Mouse (Mus musculus) limb, embryonic 15.5 days (tissue): ENCODE data around the gene Fgfr2. TPM values are rescaled to one million over a fixed set of nuclear protein-coding genes. Genes with fewer than 3 reads are reported as not detected.

ENCODE experiments used
- ATAC-seq: fragments of 200-750 bp; cut with Nextera tagmentation; 2 replicates; pipeline ENCODE4 v1.8.0; 2017; ENCODE audit warnings: low read depth, moderate TSS enrichment; ENCODE audit not compliant: insufficient number of reproducible peaks, low FRiP score, low TSS enrichment
- H3K27ac ChIP-seq: fragments of 300-500 bp; sonication (generic); 2 replicates; pipeline ENCODE4 v1.5.1; 2015; ENCODE audit warnings: moderate library complexity, mild to moderate bottlenecking, inconsistent platforms
- H3K27me3 ChIP-seq: fragments of 300-500 bp; sonication (generic); 2 replicates; pipeline ENCODE4 v1.6.1; 2015; ENCODE audit warnings: inconsistent platforms
- H3K36me3 ChIP-seq: fragments of 300-500 bp; sonication (generic); 2 replicates; pipeline ENCODE4 v1.6.1; 2015; ENCODE audit warnings: inconsistent platforms
- H3K4me1 ChIP-seq: fragments of 300-500 bp; sonication (generic); 2 replicates; pipeline ENCODE4 v1.6.1; 2015; ENCODE audit warnings: inconsistent platforms
- H3K4me2 ChIP-seq: fragments of 300-500 bp; sonication (generic); 2 replicates; pipeline ENCODE4 v1.6.1; 2015; ENCODE audit warnings: mild to moderate bottlenecking, inconsistent platforms
- H3K4me3 ChIP-seq: fragments of 300-500 bp; sonication (generic); 2 replicates; pipeline ENCODE4 v1.5.1; 2015; ENCODE audit warnings: mild to moderate bottlenecking, inconsistent platforms
- H3K9ac ChIP-seq: fragments of 300-500 bp; sonication (generic); 2 replicates; pipeline ENCODE4 v1.6.1; 2015; ENCODE audit warnings: inconsistent platforms
- H3K9me3 ChIP-seq: fragments of 300-500 bp; sonication (generic); 2 replicates; pipeline ENCODE4 v1.6.1; 2016; ENCODE audit warnings: inconsistent platforms
- WGBS: fragments of 180-500 bp; shearing (Covaris S2); methylation state at CpG from one replicate; pipeline ENCODE4 v1.1.7; 2015; 5-methylcytosine and 5-hydroxymethylcytosine counted together
- polyA plus RNA-seq: library from polyadenylated mRNA; unstranded; fragments of >200 nt; fragmentation: Nextera tagmentation; extraction: Ambion mirVana; gene quantifications from 2 replicates; pipeline ENCODE4 v1.2.1, GENCODE M21; 2015

Gene Fgfr2
- polyA plus RNA-seq, 1 experiment from 2014 or later = 101 TPM

DNA sequence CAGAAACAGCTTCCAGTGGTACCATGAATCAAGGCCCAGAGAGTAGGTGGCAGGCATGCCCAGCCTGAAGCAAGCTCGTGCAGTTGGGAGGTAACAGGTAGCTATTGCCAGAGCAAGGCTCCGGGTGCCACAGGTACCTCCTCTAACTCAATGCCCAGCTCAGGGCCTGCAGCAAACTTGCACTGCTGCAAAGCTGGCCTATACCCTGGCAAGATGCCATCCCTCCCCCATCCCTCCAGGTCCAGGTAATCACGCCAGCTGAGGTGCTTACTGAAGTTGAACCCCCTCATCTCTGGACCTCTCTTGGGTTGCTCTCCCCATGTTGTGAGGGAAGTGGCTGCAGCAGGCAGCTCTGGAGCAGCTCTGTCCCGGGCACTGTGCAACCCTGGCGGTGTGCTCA, 464.5 kb downstream of the Fgfr2 start:
- ATAC-seq = no peak
- peak overlapping the region; percentile 74; the same call in 1 of the 2 replicates for H3K27ac ChIP-seq
- 77% methylated on average over 5 of the region's 5 CpGs for WGBS
- H3K9me3 ChIP-seq = no peaks in the 10 kb centered on the region
- H3K4me3 ChIP-seq = no peak overlapping the region
- no peaks in the 10 kb centered on the region for H3K36me3 ChIP-seq
- H3K4me2 ChIP-seq = no peak overlapping the region
- no peaks in the 10 kb centered on the region for H3K27me3 ChIP-seq
- H3K9ac ChIP-seq = no peak overlapping the region
- peaks cover 47% of the 10 kb centered on the region for H3K4me1 ChIP-seq

DNA sequence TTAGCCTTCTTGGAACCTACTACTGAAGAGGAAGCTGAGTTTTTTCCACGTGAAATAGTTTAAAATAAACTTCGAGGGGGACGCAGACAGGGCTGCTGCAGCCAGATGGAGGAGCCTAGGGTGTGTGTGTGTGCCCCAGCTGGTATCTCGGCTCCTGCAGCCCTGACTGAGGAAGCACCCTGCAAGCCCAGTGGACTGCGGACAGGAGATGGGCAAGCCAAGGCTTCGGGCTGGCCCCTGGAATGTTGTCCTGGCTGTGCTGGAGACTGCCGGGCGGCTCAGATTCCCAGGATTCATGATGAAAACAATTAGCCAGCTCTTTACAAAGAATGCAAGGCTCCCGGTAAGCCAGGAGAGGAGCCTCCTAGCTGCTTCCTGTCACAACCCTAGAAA, 465.1 kb downstream of the Fgfr2 start:
- Histone ChIP-seq H3K9me3 (no peaks in the 10 kb centered on the region), H3K4me3 (no peak overlapping the region), H3K4me1 (peaks cover 47% of the 10 kb centered on the region), H3K4me2 (no peak overlapping the region), H3K9ac (no peak overlapping the region), H3K27me3 (no peaks in the 10 kb centered on the region), H3K27ac (peak overlapping the region; percentile 74), H3K36me3 (no peaks in the 10 kb centered on the region)
- 8% methylated on average over 9 of the region's 9 CpGs for WGBS
- ATAC-seq = no peak

GRCm38 (mm10) chr7:132657371-132658057, 465.6 kb downstream of the Fgfr2 start:
- Histone ChIP-seq H3K4me2 (no peak overlapping the region), H3K9me3 (no peaks in the 10 kb centered on the region), H3K9ac (no peak overlapping the region), H3K27me3 (no peaks in the 10 kb centered on the region), H3K4me1 (peaks cover 47% of the 10 kb centered on the region), H3K4me3 (no peak overlapping the region), H3K27ac (peak overlapping the region; percentile 74), H3K36me3 (no peaks in the 10 kb centered on the region)
- no peak for ATAC-seq
- WGBS = 41% methylated on average over 14 of the region's 14 CpGs

DNA sequence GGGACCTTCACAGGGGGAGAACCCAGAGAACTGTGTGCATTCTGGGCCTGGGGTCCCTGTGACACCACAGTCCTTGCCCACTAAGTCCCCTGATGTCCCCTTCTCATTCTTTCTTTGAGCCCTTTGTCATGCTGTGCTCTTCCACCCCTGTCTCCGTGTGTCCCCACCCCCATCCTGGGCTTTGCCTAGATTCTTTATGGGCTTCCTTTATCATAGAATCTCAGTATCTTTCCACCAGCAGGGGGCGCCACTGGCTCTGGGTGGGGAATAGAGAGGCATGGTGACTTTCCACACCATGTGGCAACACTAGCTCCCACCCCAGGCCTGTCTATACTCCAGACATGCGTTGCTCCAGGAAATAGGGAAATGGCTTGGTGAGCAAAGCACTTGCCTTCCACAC, 466.6 kb downstream of the Fgfr2 start:
- no peak for ATAC-seq
- Histone ChIP-seq H3K4me1 (peaks cover 47% of the 10 kb centered on the region), H3K4me3 (no peak overlapping the region), H3K9me3 (no peaks in the 10 kb centered on the region), H3K4me2 (peak overlapping the region; percentile 8; the same call in 1 of the 2 replicates), H3K9ac (no peak overlapping the region), H3K27ac (peak overlapping the region; percentile 71), H3K27me3 (no peaks in the 10 kb centered on the region), H3K36me3 (no peaks in the 10 kb centered on the region)
- WGBS = 1% methylated on average over 3 of the region's 3 CpGs

DNA sequence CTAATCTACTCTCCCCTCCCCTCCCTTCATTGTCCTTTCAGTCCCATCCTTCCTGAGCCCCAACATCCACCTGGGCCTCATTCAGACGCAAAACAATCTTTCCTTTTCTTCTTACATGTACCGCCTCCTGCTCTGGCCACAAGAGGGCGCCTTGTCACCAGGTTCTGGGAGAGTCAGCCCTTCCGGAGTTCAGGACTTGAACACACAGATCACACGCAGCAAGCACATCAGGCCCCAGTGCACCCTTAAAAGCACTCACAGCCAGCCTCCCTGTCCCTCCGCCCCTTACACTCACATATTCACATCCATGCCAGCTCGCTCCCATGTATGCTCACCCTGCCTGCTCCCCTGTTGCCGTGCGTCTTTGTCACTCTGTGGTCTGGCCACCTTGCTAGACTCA, 467.1 kb downstream of the Fgfr2 start:
- no peaks in the 10 kb centered on the region for H3K27me3 ChIP-seq
- H3K4me3 ChIP-seq = no peak overlapping the region
- no peaks in the 10 kb centered on the region for H3K36me3 ChIP-seq
- H3K9ac ChIP-seq = no peak overlapping the region
- peaks cover 47% of the 10 kb centered on the region for H3K4me1 ChIP-seq
- peak overlapping the region; percentile 71 for H3K27ac ChIP-seq
- 20% methylated on average over 9 of the region's 9 CpGs for WGBS
- H3K4me2 ChIP-seq = peak overlapping the region; percentile 8; the same call in 1 of the 2 replicates
- 0 out of 2 replicates have a peak, but pooled peaks have one; percentile 32 for ATAC-seq
- H3K9me3 ChIP-seq = no peaks in the 10 kb centered on the region

- Histone ChIP-seq H3K9me3 (no peaks in the 10 kb centered on the region), H3K4me1 (peaks cover 37% of the 10 kb centered on the region), H3K36me3 (peaks cover 3% of the 10 kb centered on the region; the same call in 1 of the 2 replicates), H3K4me2 (no peak overlapping the region), H3K27me3 (no peaks in the 10 kb centered on the region), H3K9ac (no peak overlapping the region), H3K4me3 (no peak overlapping the region), H3K27ac (no peak overlapping the region)
- WGBS = 76% methylated on average over 3 of the region's 3 CpGs
- no peak for ATAC-seq
These were observed 468.7 kb downstream of the Fgfr2 start for GRCm38 (mm10) chr7:132654412-132654811.

GRCm38 (mm10) chr7:132646514-132646913, 476.6 kb downstream of the Fgfr2 start:
- no peak overlapping the region for H3K4me2 ChIP-seq
- no peaks in the 10 kb centered on the region for H3K27me3 ChIP-seq
- no peak overlapping the region for H3K27ac ChIP-seq
- no peaks in the 10 kb centered on the region for H3K4me1 ChIP-seq
- H3K36me3 ChIP-seq = peaks cover 3% of the 10 kb centered on the region; the same call in 1 of the 2 replicates
- 100% methylated on average over 1 of the region's 1 CpGs for WGBS
- no peak overlapping the region for H3K4me3 ChIP-seq
- no peak overlapping the region for H3K9ac ChIP-seq
- no peak for ATAC-seq
- H3K9me3 ChIP-seq = no peaks in the 10 kb centered on the region

GRCm38 (mm10) chr7:132644605-132645279, 478.4 kb downstream of the Fgfr2 start:
- H3K27ac ChIP-seq = no peak overlapping the region
- no peaks in the 10 kb centered on the region for H3K36me3 ChIP-seq
- H3K4me2 ChIP-seq = no peak overlapping the region
- WGBS = 61% methylated on average over 11 of the region's 11 CpGs
- H3K9ac ChIP-seq = no peak overlapping the region
- ATAC-seq = no peak
- H3K27me3 ChIP-seq = no peaks in the 10 kb centered on the region; the same call in 1 of the 2 replicates
- no peaks in the 10 kb centered on the region for H3K4me1 ChIP-seq
- H3K4me3 ChIP-seq = no peak overlapping the region
- no peaks in the 10 kb centered on the region for H3K9me3 ChIP-seq

DNA sequence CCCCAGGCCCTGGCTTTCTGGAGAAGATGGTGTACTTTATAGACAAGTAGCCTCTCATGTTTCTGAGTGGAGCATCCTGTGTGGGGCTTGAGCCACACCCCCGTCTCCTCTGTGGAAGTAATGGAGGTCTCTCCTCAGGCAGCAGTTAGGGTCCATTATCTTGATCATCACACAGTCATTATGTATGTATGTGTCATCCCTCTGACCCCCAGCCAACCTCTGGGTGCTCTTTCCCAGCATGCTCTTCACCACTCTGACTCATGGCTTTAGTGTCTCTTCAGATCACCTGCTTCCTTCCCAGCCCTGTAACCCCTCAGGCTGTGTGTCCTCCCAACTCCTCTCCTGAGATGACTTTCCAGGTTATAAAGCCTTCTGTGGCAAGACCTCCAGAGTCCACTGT, 481.5 kb downstream of the Fgfr2 start:
- no peaks in the 10 kb centered on the region for H3K9me3 ChIP-seq
- H3K4me1 ChIP-seq = peaks cover 4% of the 10 kb centered on the region
- no peak overlapping the region for H3K4me2 ChIP-seq
- WGBS = 77% methylated on average over 1 of the region's 1 CpGs
- H3K36me3 ChIP-seq = no peaks in the 10 kb centered on the region
- no peak for ATAC-seq
- H3K4me3 ChIP-seq = no peak overlapping the region
- H3K27me3 ChIP-seq = no peaks in the 10 kb centered on the region; the same call in 1 of the 2 replicates
- no peak overlapping the region for H3K9ac ChIP-seq
- no peak overlapping the region for H3K27ac ChIP-seq

- H3K9me3 ChIP-seq = no peaks in the 10 kb centered on the region
- no peaks in the 10 kb centered on the region for H3K36me3 ChIP-seq
- no peak overlapping the region for H3K9ac ChIP-seq
- H3K27me3 ChIP-seq = no peaks in the 10 kb centered on the region; the same call in 1 of the 2 replicates
- no peak overlapping the region for H3K27ac ChIP-seq
- WGBS = 24% methylated on average over 9 of the region's 9 CpGs
- H3K4me1 ChIP-seq = peaks cover 4% of the 10 kb centered on the region
- no peak overlapping the region for H3K4me2 ChIP-seq
- H3K4me3 ChIP-seq = no peak overlapping the region
- no peak for ATAC-seq
These were observed 482.2 kb downstream of the Fgfr2 start for GRCm38 (mm10) chr7:132640946-132641345.

- Histone ChIP-seq H3K4me2 (no peak overlapping the region), H3K27me3 (no peaks in the 10 kb centered on the region; the same call in 1 of the 2 replicates), H3K27ac (no peak overlapping the region), H3K4me3 (no peak overlapping the region), H3K9me3 (no peaks in the 10 kb centered on the region), H3K36me3 (no peaks in the 10 kb centered on the region), H3K4me1 (peaks cover 4% of the 10 kb centered on the region), H3K9ac (no peak overlapping the region)
- WGBS = 59% methylated on average over 12 of the region's 12 CpGs
- ATAC-seq = peak; percentile 70; the same call in 1 of the 2 replicates
These were observed 484.6 kb downstream of the Fgfr2 start for GRCm38 (mm10) chr7:132638446-132639087.

GRCm38 (mm10) chr7:132637292-132637691, 485.9 kb downstream of the Fgfr2 start:
- H3K4me3 ChIP-seq = no peak overlapping the region
- peaks cover 4% of the 10 kb centered on the region for H3K4me1 ChIP-seq
- no peak overlapping the region for H3K4me2 ChIP-seq
- no peaks in the 10 kb centered on the region for H3K36me3 ChIP-seq
- no peak overlapping the region for H3K27ac ChIP-seq
- ATAC-seq = no peak
- H3K9ac ChIP-seq = no peak overlapping the region
- no peaks in the 10 kb centered on the region; the same call in 1 of the 2 replicates for H3K27me3 ChIP-seq
- WGBS = 25% methylated on average over 12 of the region's 12 CpGs
- no peaks in the 10 kb centered on the region for H3K9me3 ChIP-seq
